Mouse (Mus musculus) cerebellum, adult 9-10 months (tissue): Measurements from ENCODE around the gene Crtap.

Experiments used
- DNase-seq: peaks from one replicate; pipeline ENCODE4 v3.0.0; 2022

Crtap gene

DNA sequence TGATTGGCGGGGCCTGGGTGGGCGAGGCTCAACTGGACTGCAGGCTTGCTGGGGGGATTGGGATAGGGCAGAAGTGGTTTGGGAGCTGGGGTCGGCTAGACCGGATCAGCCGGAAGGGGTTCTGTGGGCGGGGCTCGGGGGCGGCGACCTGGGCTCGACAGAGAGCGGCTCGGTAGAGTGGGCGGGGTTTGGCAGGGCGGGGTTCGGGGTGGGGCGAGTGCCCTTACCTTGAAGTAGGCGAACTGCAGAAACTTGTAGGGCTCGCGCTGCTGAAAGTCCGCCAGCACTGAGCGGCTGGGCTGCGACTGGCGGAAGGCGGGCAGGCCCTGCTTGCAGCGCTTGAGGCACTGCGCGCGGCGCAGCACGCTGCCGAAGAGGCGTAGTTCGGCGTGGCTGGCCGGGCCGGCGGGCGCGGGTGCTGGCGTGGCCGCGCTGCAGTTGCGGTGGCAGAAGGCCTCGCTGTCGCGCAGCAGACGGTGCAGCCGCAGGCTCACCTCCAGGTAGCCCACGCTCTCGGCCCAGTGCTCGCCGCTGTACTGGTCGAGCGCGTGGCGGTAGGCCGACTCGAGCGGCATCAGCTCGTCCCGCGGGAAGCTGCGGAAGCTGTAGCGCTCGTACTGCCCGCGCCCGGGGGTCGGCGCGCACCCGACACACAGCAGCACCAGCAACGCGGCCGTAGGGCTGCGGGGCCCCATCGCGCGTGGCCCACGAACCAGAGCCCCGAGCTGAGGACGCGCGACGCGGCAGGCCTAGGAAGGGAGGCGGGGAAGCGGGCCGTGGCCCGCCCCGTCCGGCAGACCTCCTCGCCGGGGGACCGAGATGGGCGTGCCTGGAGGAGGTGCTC is at the start of gene Crtap:
Gene Crtap, minus strand, starts transcription at position 771 of the 844 bp plus-strand sequence.
- peak; percentile 27 for DNase-seq

DNA sequence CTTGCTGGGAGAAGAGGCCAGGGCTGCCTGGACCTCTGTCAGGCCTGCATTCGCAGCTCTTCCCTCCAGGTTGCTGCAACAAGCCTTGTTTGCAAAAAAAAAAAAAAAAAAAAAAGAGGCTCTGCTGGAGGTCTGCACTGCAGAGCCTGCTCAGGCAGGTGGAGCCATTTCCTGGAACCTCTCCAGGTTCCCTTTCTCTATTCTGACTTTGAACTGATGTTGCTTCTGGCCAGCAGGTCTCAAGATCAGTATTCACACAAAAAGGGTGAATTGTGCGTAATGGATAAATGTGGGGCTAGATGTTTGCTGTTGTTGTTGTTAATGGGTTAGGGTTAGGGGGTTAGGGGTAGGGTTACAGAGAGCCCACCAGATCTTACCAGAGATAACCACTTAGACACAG is 45.2 kb upstream of the Crtap start:
- no peak for DNase-seq

DNA sequence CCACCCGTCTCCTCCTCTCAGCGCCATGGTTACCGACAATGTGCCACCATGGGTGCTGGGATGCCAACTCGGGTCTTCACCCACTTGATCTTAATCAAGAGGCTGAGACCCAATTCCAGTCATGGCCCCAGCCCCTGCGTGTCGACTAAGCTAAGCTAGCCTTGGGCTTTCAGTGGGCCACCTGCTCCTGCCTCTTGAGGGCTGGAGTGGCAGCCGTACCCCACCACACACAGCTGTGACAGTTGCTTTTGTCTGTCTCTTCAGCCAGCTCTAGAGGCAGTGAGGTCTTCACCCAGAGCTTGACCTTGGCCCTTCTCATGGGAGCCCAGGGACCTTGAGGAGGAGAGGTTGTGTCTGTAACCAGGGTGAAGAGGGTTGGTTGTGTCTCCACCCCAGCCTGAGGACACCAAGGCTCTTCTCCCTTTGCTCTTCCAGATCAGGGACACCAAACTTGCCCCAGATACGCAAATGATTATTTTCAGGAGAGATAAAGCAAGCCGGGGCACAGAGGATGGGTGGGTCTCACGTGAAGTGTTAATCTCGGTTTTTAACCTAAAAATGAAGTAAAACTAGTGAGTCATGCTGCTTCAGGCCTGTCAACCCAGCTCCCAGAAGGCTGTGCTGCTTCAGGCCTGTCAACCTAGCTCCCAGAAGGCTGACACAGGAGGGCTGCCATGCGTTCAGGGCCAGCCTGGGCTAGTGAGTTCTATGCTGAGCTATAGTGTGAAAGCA is 37.8 kb upstream of the Crtap start:
- no peak for DNase-seq

DNA sequence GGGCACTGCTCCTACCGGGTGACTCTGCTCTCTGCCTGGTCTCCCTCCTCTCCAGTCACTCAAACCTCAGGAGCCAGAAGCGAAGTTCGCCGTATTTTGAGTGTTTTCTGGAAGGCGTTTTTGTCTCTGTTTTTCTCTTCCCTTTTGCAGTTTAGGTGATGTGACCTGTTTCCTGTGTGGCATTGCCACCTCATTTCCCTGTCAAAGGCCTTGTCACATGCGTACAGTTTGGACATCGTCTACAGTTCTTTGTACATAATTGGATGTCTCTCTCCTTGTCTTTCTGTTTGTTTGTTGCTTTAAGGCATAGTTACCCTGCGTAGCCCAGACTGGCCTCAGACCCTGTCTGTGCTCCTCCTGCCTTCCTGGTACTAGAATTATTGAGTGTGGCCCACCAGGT is 37.0 kb upstream of the Crtap start:
- DNase-seq, result no peak

DNA sequence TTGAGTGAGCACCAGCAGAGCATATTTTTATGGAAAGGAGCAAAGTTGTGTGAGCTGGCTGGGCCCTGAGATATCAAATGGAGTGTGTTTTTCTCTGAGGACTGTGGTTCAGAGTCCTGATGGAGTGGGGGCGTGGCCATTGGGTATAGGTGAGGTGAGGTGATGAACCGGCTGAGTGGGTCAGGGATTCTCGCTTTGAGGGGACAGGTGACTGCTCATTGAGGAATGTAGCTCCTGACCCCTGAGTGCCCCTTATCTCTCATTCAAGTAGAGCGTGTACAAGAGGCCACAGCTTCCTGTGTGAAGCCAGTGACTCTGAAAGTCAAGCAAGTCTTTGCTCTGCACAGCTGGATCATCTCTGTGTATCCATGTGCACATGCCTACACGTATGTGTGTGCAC is 35.7 kb upstream of the Crtap start:
- DNase-seq, result no peak

DNA sequence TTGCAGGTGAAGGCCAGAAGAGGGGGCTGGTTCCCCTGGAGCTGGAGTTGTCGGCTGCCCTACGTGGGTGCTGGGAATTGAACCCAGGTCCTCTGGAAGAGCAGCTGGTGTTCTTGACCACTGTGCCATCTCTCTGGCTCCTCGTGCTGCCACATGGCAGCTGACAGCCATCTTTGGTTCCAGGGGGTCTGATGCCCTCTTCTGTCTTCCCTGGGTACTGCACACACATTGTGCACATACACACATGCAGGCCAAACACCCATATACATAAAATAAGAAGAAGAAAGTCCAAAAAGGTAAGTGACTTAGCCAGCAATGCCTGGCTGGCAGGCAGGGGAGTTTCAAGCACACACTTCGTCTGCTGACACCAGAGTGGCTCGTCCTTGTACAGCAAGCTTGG is 35.1 kb upstream of the Crtap start:
- no peak for DNase-seq

DNA sequence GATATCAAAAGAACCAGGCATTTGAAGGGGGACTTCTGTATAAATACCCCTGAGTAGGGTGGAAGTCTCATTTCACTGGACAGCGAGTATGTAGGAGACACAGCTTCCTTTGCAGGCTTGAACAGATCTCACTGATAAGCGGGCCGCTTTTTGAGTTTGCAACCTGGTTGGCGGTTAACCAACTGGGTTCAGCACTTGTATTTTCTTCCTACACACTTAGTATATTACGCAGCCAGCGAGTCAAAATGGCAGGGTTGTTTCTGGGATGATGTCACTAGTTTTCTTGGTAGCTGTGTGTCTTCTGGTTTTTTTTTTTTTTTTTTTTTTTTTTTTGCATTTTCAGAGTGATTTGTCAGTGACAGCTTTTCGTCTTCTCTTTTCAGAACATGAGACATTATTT is 31.3 kb upstream of the Crtap start:
- no peak for DNase-seq

DNA sequence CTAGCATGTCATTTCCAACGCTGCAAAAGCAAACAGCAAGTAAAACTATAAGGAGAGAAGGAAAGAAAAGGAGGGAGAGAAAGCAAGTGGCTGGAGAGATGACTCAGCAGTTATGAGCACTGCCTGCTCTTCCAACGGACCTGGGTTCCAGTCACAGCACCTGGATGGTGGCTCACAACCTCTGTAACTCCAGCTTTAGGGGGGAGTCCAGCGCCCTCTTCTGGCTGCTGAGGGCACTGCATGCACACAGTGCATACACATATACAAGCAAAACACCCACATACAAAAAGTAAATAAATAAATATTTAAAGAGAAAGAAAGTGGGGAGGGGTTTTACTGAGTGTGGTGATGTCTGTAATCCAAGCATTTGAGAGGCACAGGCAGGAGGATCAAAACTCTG is 30.6 kb upstream of the Crtap start:
- no peak for DNase-seq

DNA sequence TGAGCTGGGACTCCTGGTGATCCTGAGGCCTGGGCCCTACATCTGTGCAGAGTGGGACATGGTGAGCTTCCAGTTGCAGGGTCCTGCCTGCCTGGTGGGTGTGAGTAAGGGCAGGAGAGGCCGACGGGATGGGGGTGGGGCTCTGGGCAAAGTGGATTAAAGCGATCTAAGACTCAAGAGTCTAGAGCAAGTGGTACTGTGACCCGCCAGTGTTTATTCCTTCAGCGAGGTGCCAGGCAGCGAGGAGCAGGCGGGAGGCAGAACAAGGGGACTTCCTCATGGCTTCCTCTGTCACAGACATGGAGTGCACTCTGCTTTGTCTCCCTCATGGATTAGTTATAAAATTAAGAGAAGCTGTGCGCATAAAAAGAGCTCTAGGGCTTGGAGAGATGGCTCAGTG is 30.0 kb upstream of the Crtap start:
- DNase-seq, result no peak

DNA sequence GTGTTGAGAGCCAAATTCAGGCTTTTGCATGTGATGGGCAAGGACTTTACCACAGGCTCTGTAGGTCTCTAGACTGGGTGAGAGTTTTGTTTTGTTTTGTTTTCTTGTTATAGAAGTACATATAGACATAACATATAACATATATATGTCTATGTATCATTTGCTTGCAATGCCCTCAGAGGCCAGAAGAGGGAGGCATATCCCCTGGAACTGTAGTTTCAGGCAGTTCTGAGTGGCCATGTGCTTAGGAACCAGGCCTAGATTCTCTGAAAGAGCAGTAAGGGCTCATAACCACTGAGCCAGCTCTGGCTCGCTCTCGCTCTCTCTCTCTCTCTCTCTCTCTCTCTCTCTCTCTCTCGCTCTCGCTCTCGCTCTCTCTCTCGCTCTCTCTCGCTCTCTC is 27.7 kb upstream of the Crtap start:
- no peak for DNase-seq

DNA sequence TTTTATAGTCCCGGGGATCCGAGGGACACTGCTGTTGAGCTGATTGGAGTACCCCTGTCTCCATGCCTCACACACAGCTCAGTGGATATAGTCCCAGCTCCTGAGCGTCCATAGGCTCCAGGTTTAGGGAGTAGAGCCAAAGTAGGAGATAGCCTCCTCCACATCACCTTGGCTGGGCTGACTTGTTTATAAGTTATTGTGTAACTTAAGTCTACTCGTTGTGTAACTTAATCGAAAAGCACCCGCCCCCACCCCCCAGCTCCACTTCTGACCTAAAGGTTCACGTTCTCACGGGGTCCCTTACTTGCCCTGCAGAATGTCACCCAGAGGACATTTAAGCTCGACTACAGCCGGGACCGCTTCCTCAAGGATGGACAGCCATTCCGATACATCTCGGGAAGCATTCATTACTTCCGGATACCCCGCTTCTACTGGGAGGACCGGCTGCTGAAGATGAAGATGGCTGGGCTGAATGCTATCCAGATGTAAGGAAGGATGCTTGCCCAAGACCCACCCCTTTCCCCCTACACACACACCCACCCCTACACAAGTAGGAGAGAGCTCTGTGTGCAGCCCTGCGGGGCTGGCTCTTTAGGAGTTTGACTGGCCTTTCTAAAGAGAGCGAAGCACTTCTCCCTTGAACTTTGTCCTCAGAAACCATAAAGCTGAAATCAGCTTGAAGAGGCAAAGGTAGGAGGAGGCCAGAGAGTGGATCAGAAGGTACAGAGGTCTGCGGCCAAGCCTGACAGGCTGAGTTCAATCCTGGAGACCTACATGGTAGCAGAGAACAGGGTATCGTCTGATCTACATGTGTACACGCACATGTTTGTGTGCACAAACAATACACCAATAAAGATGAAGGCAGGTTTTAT is 26.4 kb upstream of the Crtap start:
- no peak for DNase-seq

DNA sequence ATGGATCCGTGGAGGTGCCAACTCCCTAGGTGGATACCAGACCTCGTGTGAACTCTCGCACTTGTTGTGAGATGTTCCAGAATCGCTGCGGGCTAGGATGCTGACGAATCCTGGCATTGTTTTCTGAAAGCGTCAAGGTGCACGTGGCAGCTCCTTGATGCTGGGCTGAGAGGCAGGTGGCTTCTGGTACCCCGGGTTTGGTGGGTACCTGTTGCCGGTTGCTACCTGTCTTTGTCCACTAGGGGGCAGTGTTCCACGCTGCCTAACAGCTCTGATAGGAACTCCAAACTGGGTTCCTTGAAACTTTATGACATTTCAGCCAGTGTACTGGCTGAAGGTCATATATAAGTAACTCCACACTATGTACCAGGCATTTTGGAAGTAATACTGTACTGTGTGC is 25.2 kb upstream of the Crtap start:
- DNase-seq, result peak; percentile 39

DNA sequence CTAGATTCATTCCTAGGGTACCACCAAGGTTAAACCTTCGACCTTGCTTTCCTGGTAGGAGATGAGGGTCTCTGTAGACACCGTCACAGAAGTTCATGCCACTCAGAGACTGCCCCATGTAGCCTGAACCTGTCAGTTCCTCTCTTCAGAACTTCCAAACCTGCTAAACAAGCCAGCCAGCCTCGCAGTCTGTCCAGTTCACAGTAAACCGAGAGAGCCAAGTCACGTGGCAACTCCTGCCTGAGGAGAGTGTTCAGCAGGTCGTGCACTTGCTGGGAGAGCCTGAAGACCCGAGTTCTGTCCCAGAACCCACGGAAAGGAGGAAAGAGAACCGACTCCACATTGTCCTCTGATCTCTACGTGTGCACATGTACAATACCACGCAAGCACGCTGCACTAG is 23.4 kb upstream of the Crtap start:
- DNase-seq, result no peak

DNA sequence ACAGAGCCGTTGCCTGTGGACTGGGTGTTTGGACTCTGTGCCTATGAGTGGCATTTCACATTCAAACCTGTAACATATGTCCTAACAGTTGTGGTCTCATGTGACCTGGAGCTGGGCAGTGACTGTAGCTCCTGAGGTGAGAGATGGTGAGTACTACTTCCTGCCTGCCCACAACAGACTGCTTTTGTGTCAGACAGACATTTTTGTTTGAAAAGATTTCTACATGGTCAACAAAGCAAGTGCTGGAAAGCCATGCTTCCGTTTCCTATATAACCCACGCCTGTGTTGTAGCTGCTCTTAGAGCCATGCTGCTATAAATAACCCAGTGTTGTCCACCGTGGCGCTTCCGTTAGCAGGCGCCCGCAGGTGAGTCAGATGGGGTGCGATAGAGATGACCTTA is 21.9 kb upstream of the Crtap start:
- no peak for DNase-seq

DNA sequence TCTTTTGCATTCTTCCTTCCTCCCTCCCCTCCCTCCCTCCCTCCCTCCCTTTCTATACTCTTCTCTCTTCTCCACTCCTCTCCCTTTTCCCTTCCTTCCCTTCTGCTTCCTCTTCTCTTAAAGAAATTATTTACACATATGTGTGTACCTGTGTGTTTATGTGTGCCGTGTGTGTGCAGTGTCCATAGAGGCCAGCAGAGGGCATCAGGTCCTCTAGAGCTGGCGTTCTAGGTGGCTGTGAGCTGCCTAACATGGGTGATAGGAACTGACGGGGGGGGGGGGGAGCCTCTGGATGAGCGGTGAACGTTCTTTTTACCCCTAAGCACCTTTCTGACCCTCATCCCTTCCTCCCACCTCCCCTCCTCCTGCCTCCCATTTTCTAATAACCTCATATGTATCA is 20.8 kb upstream of the Crtap start:
- DNase-seq, result no peak

DNA sequence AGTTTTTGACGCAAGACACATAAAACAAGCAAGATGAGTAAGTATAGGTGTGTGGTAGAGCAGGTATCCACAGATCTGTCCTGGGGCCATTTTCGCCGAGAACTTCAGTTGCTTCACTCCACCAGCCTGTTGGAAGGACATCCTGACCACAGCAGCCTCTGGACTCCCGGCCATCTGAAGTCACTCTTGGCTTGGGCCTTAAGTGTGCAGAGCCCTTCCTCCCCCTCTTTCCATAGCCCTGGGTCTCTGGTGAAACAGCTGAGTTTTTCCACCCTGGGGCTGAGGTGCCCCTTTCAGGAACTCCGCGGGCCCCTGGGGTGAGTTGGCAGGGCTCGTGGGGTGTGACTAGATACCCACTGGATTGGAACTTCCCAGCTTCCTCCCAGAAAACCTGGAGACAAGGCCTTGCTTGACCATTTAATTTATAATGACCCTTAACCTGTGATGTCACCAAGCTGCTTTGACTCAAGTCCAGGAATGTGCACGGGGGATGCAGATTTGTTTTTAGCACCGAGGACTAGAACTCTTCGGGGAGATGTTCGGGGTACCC is 19.9 kb upstream of the Crtap start:
- DNase-seq, result no peak

DNA sequence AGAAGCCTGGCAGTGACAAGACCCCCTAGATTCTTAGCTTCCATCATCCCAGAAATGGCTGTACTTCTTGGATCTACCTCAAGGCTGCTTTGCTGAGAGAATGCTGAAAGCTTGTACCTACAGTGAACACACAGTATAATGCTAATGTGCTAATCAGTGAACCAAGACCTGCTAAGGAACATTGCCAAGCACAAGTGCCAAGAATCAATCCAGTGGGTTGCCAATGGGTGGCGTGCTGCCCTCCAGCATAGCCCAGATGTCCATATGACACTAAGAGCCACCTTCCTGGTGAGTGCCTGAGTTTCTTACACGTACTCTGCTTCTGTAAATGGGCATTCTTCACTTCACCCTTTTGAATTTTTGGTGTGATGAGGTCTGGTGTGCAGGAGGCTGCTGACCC is 17.2 kb upstream of the Crtap start:
- DNase-seq, result no peak

DNA sequence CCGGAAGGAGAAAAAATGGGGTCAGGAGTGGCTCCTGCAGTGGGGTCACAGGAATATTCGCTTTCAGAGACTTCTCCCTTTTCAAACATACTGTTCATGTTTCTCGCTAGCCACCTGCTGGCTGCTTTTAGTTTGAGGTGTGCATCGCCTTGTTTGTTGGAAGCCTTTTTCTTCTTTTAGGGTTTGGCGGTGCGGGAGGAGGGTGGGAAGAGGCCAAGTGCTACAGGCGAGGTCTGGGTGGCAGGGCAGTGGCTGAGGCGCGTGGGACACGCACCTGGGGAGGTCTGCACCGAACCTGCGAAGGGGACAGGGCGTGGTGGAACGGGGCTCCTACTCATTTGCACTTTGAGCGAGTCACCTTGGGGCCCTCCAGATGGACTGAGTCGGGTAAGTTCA is 11.2 kb upstream of the Crtap start:
- DNase-seq, result peak; percentile 44

DNA sequence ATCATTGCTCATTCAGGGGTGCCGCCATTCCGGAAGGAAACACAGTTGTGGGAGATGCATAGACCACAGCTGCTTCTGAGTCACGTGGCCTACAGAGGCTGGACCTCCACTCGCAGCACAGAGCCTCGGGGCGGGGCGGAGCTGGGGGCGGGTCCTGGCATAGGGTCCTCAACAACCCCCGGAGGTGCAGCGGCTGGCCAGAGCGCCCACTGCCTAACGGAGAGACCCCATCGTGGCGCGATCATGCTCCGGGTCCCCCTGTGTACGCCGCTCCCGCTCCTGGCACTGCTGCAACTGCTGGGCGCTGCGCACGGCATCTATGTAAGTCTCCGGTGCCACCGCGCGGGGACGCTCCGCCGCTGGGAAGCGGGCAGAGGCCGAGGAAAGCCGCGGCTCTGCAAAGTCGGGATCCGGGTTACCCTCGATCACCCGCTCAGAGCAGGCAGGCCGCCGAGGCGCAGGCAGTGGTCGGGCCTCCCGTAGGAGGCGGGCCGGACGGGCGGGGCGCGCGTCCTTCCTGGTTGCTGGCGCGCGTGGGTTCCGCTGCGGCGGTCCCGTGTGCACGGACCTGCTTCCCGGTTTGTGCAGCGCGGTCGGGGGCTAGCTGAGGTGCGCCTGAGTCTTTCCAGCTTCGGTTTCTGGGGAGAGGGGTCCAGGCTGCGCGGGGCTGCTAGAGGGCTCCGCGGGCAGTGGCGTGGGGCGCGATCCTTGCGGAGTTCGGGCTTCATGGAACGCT is 10.6 kb upstream of the Crtap start, which contains the start of the genes Glb1 and Tmppe:
Gene Glb1, plus strand, starts transcription at position 128 of the 736 bp plus-strand sequence.
Gene Tmppe, plus strand, starts transcription at position 157 of the 736 bp plus-strand sequence.
- peak; percentile 67 for DNase-seq

DNA sequence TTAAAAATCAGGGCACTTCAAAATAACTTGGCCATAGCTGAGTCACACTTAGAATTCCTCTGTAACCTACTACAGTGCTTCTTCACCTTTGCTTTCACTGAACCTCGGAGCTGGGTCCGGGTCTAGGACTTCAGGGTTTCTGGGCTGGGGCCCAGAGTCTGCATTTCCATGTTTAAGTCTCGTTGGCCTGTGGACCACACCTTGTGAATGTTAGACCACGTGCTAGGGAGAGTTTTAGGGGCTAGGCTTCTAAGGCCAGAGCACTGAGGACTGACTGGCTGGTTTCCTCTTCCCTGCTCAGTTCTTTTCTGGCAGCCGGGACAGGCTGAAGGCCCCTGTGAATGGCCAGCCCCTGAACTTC is 10.1 kb upstream of the Crtap start:
- DNase-seq, result no peak

DNA sequence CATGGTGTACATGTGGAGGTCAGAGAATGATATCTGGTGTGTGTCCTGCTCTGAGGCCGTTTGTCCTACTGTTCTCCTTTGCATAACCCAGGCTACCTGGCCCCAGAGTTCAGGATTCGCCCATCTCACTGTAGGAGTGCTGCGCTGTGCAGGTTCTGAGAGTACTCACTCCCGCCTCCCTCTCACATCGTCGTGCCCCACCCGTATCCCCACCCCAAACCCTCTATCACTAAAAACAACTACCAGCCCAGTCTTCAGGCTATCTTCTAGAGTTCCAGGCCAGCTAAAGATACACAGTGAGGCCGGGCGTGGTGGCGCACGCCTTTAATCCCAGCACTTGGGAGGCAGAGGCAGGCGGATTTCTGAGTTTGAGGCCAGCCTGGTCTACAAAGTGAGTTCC is 9.2 kb upstream of the Crtap start:
- DNase-seq, result no peak

DNA sequence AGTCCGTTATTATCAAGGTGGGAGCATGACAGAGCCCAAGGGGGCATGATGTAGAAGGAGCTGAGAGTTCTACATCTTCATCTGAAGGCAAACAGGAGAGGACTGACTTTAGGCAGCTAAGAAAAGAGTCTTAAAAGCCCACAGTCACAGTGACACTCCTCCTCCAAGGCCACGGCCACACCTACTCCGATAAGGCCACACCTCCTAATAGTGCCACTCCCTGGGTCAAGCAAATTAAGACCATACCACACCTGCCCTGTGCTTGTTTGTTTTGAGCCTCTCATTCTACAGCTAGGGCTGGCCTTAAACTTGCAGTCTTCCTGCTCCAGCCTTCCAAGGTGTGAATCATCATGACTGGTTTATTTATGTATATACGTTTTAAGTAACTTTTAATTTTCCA is 4.8 kb upstream of the Crtap start:
- DNase-seq, result no peak
